Mouse (Mus musculus): Measurements from ENCODE around the gene Parvg. TPM values are rescaled to one million over a fixed set of nuclear protein-coding genes. Genes with fewer than 3 reads are reported as not detected.

Gene Parvg
- polyA plus RNA-seq, 1 experiment: 4.8 TPM

GRCm38 (mm10) chr15:84295225-84295624 is 28.6 kb upstream of the Parvg start:
- H3K4me1 ChIP-seq (ENCODE audit: control insufficient read depth, insufficient read depth, insufficient read length, low read length): no peaks in the 10 kb centered on the region

GRCm38 (mm10) chr15:84297454-84297853 is 26.4 kb upstream of the Parvg start:
- 35% methylated on average over 8 of the region's 8 CpGs for WGBS
- Histone ChIP-seq H3K27me3 (ENCODE audit: control insufficient read depth, insufficient read depth, low read length) (no peaks in the 10 kb centered on the region), H3K4me3 (ENCODE audit: low read depth, low read length) (no peak overlapping the region), H3K4me1 (ENCODE audit: control insufficient read depth, insufficient read depth, insufficient read length, low read length) (no peaks in the 10 kb centered on the region), H3K36me3 (ENCODE audit: control insufficient read depth, insufficient read depth, low read length) (no peaks in the 10 kb centered on the region), H3K27ac (ENCODE audit: insufficient read depth, low read depth, low read length) (no peak overlapping the region)
- no peak for TF ChIP-seq CTCF (IDR thresholded peaks at IDR 0.05; ENCODE audit: extremely low read depth, insufficient read length, insufficient replicate concordance, low read depth, low read length)
- TF ChIP-seq POLR2A (IDR thresholded peaks at IDR 0.05; ENCODE audit: low read depth, low read length): no peak

More at GRCm38 (mm10) chr15:84295225-84295624, 28.6 kb upstream of the Parvg start:
- TF ChIP-seq POLR2A (IDR thresholded peaks at IDR 0.05; ENCODE audit: low read depth, low read length) (no peak), CTCF (IDR thresholded peaks at IDR 0.05; ENCODE audit: extremely low read depth, insufficient read length, insufficient replicate concordance, low read depth, low read length) (no peak)
- no peak overlapping the region for H3K27ac ChIP-seq (ENCODE audit: insufficient read depth, low read depth, low read length)
- H3K27me3 ChIP-seq (ENCODE audit: control insufficient read depth, insufficient read depth, low read length): no peaks in the 10 kb centered on the region
- 65% methylated on average over 10 of the region's 10 CpGs for WGBS
- no peaks in the 10 kb centered on the region for H3K36me3 ChIP-seq (ENCODE audit: control insufficient read depth, insufficient read depth, low read length)
- no peak overlapping the region for H3K4me3 ChIP-seq (ENCODE audit: low read depth, low read length)

- Histone ChIP-seq H3K27ac (ENCODE audit: insufficient read depth, low read depth, low read length) (no peak overlapping the region), H3K4me3 (ENCODE audit: low read depth, low read length) (no peak overlapping the region), H3K4me1 (ENCODE audit: control insufficient read depth, insufficient read depth, insufficient read length, low read length) (no peaks in the 10 kb centered on the region), H3K27me3 (ENCODE audit: control insufficient read depth, insufficient read depth, low read length) (no peaks in the 10 kb centered on the region), H3K36me3 (ENCODE audit: control insufficient read depth, insufficient read depth, low read length) (no peaks in the 10 kb centered on the region)
- WGBS: 34% methylated on average over 13 of the region's 13 CpGs
- TF ChIP-seq POLR2A (IDR thresholded peaks at IDR 0.05; ENCODE audit: low read depth, low read length): no peak
- TF ChIP-seq CTCF (IDR thresholded peaks at IDR 0.05; ENCODE audit: extremely low read depth, insufficient read length, insufficient replicate concordance, low read depth, low read length): no peak
These were observed 24.9 kb upstream of the Parvg start for GRCm38 (mm10) chr15:84298804-84299370.

- H3K4me3 ChIP-seq (ENCODE audit: low read depth, low read length): no peak overlapping the region
- no peaks in the 10 kb centered on the region for H3K4me1 ChIP-seq (ENCODE audit: control insufficient read depth, insufficient read depth, insufficient read length, low read length)
- H3K36me3 ChIP-seq (ENCODE audit: control insufficient read depth, insufficient read depth, low read length): no peaks in the 10 kb centered on the region
- no peaks in the 10 kb centered on the region for H3K27me3 ChIP-seq (ENCODE audit: control insufficient read depth, insufficient read depth, low read length)
- TF ChIP-seq CTCF (IDR thresholded peaks at IDR 0.05; ENCODE audit: extremely low read depth, insufficient read length, insufficient replicate concordance, low read depth, low read length) (no peak), POLR2A (IDR thresholded peaks at IDR 0.05; ENCODE audit: low read depth, low read length) (no peak)
- 63% methylated on average over 9 of the region's 9 CpGs for WGBS
- H3K27ac ChIP-seq (ENCODE audit: insufficient read depth, low read depth, low read length): no peak overlapping the region
These were observed 24.0 kb upstream of the Parvg start for GRCm38 (mm10) chr15:84299662-84300333.

GRCm38 (mm10) chr15:84300591-84300990 is 23.2 kb upstream of the Parvg start:
- H3K4me1 ChIP-seq (ENCODE audit: control insufficient read depth, insufficient read depth, insufficient read length, low read length): no peaks in the 10 kb centered on the region
- H3K4me3 ChIP-seq (ENCODE audit: low read depth, low read length): no peak overlapping the region
- H3K27ac ChIP-seq (ENCODE audit: insufficient read depth, low read depth, low read length): no peak overlapping the region
- no peaks in the 10 kb centered on the region for H3K36me3 ChIP-seq (ENCODE audit: control insufficient read depth, insufficient read depth, low read length)
- H3K27me3 ChIP-seq (ENCODE audit: control insufficient read depth, insufficient read depth, low read length): no peaks in the 10 kb centered on the region
- no peak for TF ChIP-seq POLR2A (IDR thresholded peaks at IDR 0.05; ENCODE audit: low read depth, low read length)
- TF ChIP-seq CTCF (IDR thresholded peaks at IDR 0.05; ENCODE audit: extremely low read depth, insufficient read length, insufficient replicate concordance, low read depth, low read length): no peak
- WGBS: 78% methylated on average over 2 of the region's 2 CpGs

- no peaks in the 10 kb centered on the region for H3K4me1 ChIP-seq (ENCODE audit: control insufficient read depth, insufficient read depth, insufficient read length, low read length)
- H3K27me3 ChIP-seq (ENCODE audit: control insufficient read depth, insufficient read depth, low read length): no peaks in the 10 kb centered on the region
- TF ChIP-seq POLR2A (IDR thresholded peaks at IDR 0.05; ENCODE audit: low read depth, low read length): no peak
- TF ChIP-seq CTCF (IDR thresholded peaks at IDR 0.05; ENCODE audit: extremely low read depth, insufficient read length, insufficient replicate concordance, low read depth, low read length): no peak
- no peak overlapping the region for H3K27ac ChIP-seq (ENCODE audit: insufficient read depth, low read depth, low read length)
- no peaks in the 10 kb centered on the region for H3K36me3 ChIP-seq (ENCODE audit: control insufficient read depth, insufficient read depth, low read length)
- 28% methylated on average over 7 of the region's 7 CpGs for WGBS
- no peak overlapping the region for H3K4me3 ChIP-seq (ENCODE audit: low read depth, low read length)
These were observed 22.8 kb upstream of the Parvg start for GRCm38 (mm10) chr15:84301026-84301425.

- no peaks in the 10 kb centered on the region for H3K27me3 ChIP-seq (ENCODE audit: control insufficient read depth, insufficient read depth, low read length)
- WGBS: 70% methylated on average over 8 of the region's 8 CpGs
- no peak overlapping the region for H3K4me3 ChIP-seq (ENCODE audit: low read depth, low read length)
- H3K27ac ChIP-seq (ENCODE audit: insufficient read depth, low read depth, low read length): no peak overlapping the region
- TF ChIP-seq POLR2A (IDR thresholded peaks at IDR 0.05; ENCODE audit: low read depth, low read length) (no peak), CTCF (IDR thresholded peaks at IDR 0.05; ENCODE audit: extremely low read depth, insufficient read length, insufficient replicate concordance, low read depth, low read length) (no peak)
- no peaks in the 10 kb centered on the region for H3K36me3 ChIP-seq (ENCODE audit: control insufficient read depth, insufficient read depth, low read length)
- no peaks in the 10 kb centered on the region for H3K4me1 ChIP-seq (ENCODE audit: control insufficient read depth, insufficient read depth, insufficient read length, low read length)
These were observed 22.0 kb upstream of the Parvg start for GRCm38 (mm10) chr15:84301641-84302420.
